ENCODE assay signal across 15 mouse cellular contexts in genomic region chr8:77267941-77268405, GRCm38 (mm10).
DNase-seq lines count a peak whose midpoint lies in the region; ATAC-seq and TF ChIP-seq lines count a peak whose summit lies in the region.
"Had no signal": no experiment of that assay in that cellular context is flagged by ENCODE, and none has a peak within 500 bp of the region (broad histone marks: within the 10 kb centered on the region; RNA-seq: fewer than 3 reads in every experiment).

No protein-coding gene starts in this region.

- H3K36me3 ChIP-seq in lung, postnatal 0 days (ENCODE audit: insufficient read depth, low read length), result no peaks in the 10 kb centered on the region
- H3K36me3 ChIP-seq: embryonic facial prominence, embryonic 12.5 days; forebrain, embryonic 15.5 days; neural tube, embryonic 15.5 days had no signal

- H3K9ac ChIP-seq in lung, postnatal 0 days (replicated peaks; ENCODE audit: low read depth), result no peak overlapping the region
- H3K9ac ChIP-seq: embryonic facial prominence, embryonic 12.5 days; forebrain, embryonic 15.5 days; liver, embryonic 12.5 days; neural tube, embryonic 15.5 days had no signal

- ATAC-seq in CD4-positive, CD25-positive, alpha-beta regulatory T cell, adult 4 months, result peak; percentile 82
- peak; percentile 44 for ATAC-seq in lung, postnatal 0 days
- ATAC-seq: forebrain, embryonic 15.5 days; liver, embryonic 12.5 days had no signal

- H3K27ac ChIP-seq in lung, postnatal 0 days (ENCODE audit: low read length), result 0 out of 2 replicates have a peak overlapping the region, but pooled peaks have one; percentile 9
- H3K27ac ChIP-seq: embryonic facial prominence, embryonic 12.5 days; forebrain, embryonic 15.5 days; liver, embryonic 12.5 days; neural tube, embryonic 15.5 days had no signal

- H3K27me3 ChIP-seq in lung, postnatal 0 days (replicated peaks; ENCODE audit: insufficient read depth, low read length), result no peaks in the 10 kb centered on the region
- H3K27me3 ChIP-seq: embryonic facial prominence, embryonic 12.5 days; forebrain, embryonic 15.5 days; liver, embryonic 12.5 days; neural tube, embryonic 15.5 days had no signal

- WGBS in lung, postnatal 0 days, result 14% methylated on average over 1 of the region's 1 CpGs

- DNase-seq in heart, adult 11 months, result peak; percentile 94
- no peak for DNase-seq in heart, postnatal 36 days
- peak; percentile 82 to 87 for DNase-seq in kidney, adult 8-10 months
- peak; percentile 39 for DNase-seq in lung, postnatal 0 days (ENCODE audit: low spot score)
- no peak for DNase-seq in ovary, postnatal 36 days (ENCODE audit: low spot score)
- no peak for DNase-seq in cerebellum, adult 9-10 months
- DNase-seq in yolk sac, embryonic 10.5 days (ENCODE audit: low spot score), result no peak
- DNase-seq: adrenal gland, postnatal 14 days; cerebellum, adult 2 months; thymus, adult 2 months had no signal

- no peak overlapping the region for H3K4me2 ChIP-seq in lung, postnatal 0 days (replicated peaks; ENCODE audit: low read depth, low read length)
- H3K4me2 ChIP-seq: embryonic facial prominence, embryonic 12.5 days; forebrain, embryonic 15.5 days; liver, embryonic 12.5 days; neural tube, embryonic 15.5 days had no signal

- H3K4me1 ChIP-seq in lung, postnatal 0 days (ENCODE audit: insufficient read depth, low read depth, low read length), result peaks cover 6% of the 10 kb centered on the region; the same call in 1 of the 2 replicates
- H3K4me1 ChIP-seq: embryonic facial prominence, embryonic 12.5 days; forebrain, embryonic 15.5 days; liver, embryonic 12.5 days; neural tube, embryonic 15.5 days had no signal

- TF ChIP-seq CTCF in lung, postnatal 0 days (IDR thresholded peaks at IDR 0.05), result no peak

- intact Hi-C loops in heart, postnatal 36 days (cut with DNase I), result no loop called here

- no peak overlapping the region for H3K4me3 ChIP-seq in lung, postnatal 0 days (ENCODE audit: low read depth, low read length)
- H3K4me3 ChIP-seq: embryonic facial prominence, embryonic 12.5 days; forebrain, embryonic 15.5 days; liver, embryonic 12.5 days; neural tube, embryonic 15.5 days had no signal

- TF ChIP-seq EP300 in lung, postnatal 0 days (IDR thresholded peaks at IDR 0.05), result no peak

- H3K9me3 ChIP-seq in lung, postnatal 0 days (ENCODE audit: low read length), result no peaks in the 10 kb centered on the region
- H3K9me3 ChIP-seq: embryonic facial prominence, embryonic 12.5 days; forebrain, embryonic 15.5 days; liver, embryonic 12.5 days had no signal

Comparison
In these comparisons a context has a peak if more than half of its experiments do, and no peak if none do; other contexts are left out.
1. DNase-seq: peak in heart, adult 11 months (single experiment), kidney, adult 8-10 months (2 of 2) and lung, postnatal 0 days (single experiment); none in heart, postnatal 36 days (0 of 2), ovary, postnatal 36 days (single experiment), cerebellum, adult 9-10 months (single experiment) and yolk sac, embryonic 10.5 days (single experiment).